Mouse (Mus musculus): ENCODE measurements around the gene Tmprss4.

- TF ChIP-seq CTCF (conservative IDR thresholded peaks at IDR 0.05; ENCODE audit: insufficient read depth, insufficient read length, low read depth, low read length) (no peak), POLR2A (IDR thresholded peaks at IDR 0.05; ENCODE audit: low read depth, low read length) (no peak)
Measured at GRCm38 (mm10) chr9:45188570-45189563, 15.0 kb downstream of the Tmprss4 start.
